Mouse (Mus musculus) bone marrow macrophage, adult 2 months (primary cell): ENCODE measurements around the gene Mzf1.

Experiments
- CTCF ChIP-seq: IDR thresholded peaks from 2 replicates; pipeline ENCODE4 v1.5.1; 2012; ENCODE audit warnings: low read depth, mild to moderate bottlenecking, low read length, moderate library complexity
- POLR2A ChIP-seq: IDR thresholded peaks from 2 replicates; pipeline ENCODE4 v1.6.1; 2012; ENCODE audit warnings: mild to moderate bottlenecking, low read depth, low read length, borderline replicate concordance

DNA sequence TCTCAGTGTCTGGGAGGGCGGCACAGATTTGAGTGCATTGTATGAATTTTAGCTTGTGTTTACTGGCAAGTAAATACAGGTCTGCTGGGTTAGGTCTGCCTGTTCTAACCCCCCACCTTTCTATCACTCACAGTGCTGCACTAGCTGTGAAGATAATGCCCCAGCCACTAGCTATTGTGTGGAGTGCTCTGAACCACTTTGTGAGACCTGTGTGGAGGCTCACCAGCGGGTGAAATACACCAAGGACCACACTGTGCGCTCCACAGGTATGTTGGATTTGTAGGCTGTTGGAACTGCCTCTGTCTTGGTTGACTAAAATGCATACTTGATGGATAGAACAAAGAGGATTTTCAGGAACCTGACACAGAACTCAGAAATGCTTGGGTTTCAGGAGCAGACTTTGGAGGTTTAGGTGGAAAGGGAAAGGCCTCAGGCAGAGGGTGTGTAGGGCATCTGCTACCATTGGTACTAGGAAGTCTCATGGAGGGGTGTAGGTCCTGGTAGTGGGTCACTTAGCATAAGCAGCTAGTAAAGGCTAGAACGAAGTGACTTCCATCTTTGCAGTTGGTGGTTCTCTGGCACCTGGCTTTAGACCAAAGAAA lies 29.0 kb downstream of the Mzf1 start:
- TF ChIP-seq CTCF (no peak), POLR2A (no peak)
